Mouse (Mus musculus) midbrain, embryonic 16.5 days (tissue): ENCODE measurements around the gene Sh3pxd2a. TPM values are rescaled to one million over a fixed set of nuclear protein-coding genes. Genes with fewer than 3 reads are reported as not detected.

Experiments
- ATAC-seq: fragments of 200-750 bp; cut with Nextera tagmentation; 2 replicates; pipeline ENCODE4 v1.8.0; 2017; ENCODE audit warnings: moderate TSS enrichment
- H3K27ac ChIP-seq: fragments of 300-500 bp; sonication (generic); 2 replicates; pipeline ENCODE4 v1.5.1; 2014; ENCODE audit warnings: mild to moderate bottlenecking, low read length, mixed read lengths
- H3K27me3 ChIP-seq: fragments of 300-500 bp; sonication (generic); 2 replicates; pipeline ENCODE4 v1.6.1; 2014; ENCODE audit warnings: low read depth, low read length, mixed read lengths; ENCODE audit not compliant: control insufficient read depth, insufficient read depth
- H3K36me3 ChIP-seq: fragments of 300-500 bp; sonication (generic); 2 replicates; pipeline ENCODE4 v1.6.1; 2014; ENCODE audit warnings: mild to moderate bottlenecking, low read length, moderate library complexity, mixed read lengths; ENCODE audit not compliant: control insufficient read depth, insufficient read depth
- H3K4me1 ChIP-seq: fragments of 300-500 bp; sonication (generic); 2 replicates; pipeline ENCODE4 v1.6.1; 2014; ENCODE audit warnings: mild to moderate bottlenecking, low read length, mixed read lengths; ENCODE audit not compliant: control insufficient read depth, insufficient read depth
- H3K4me2 ChIP-seq: fragments of 300-500 bp; sonication (generic); 2 replicates; pipeline ENCODE4 v1.6.1; 2014; ENCODE audit warnings: mild to moderate bottlenecking, low read length, mixed read lengths
- H3K4me3 ChIP-seq: fragments of 300-500 bp; sonication (generic); 2 replicates; pipeline ENCODE4 v1.5.1; 2014; ENCODE audit warnings: low read depth, mild to moderate bottlenecking, low read length, moderate library complexity, mixed read lengths
- H3K9ac ChIP-seq: fragments of 300-500 bp; sonication (generic); 2 replicates; pipeline ENCODE4 v1.6.1; 2014; ENCODE audit warnings: low read depth, low read length, mixed read lengths
- H3K9me3 ChIP-seq: fragments of 300-500 bp; sonication (generic); replicated peaks from 2 replicates; pipeline ENCODE4 v1.6.1; 2014; ENCODE audit warnings: mild to moderate bottlenecking, low read length, mixed read lengths; ENCODE audit not compliant: control insufficient read depth, poor library complexity, severe bottlenecking
- WGBS: fragments of 180-500 bp; shearing (Covaris S2); extraction: QIAGEN DNeasy Blood & Tissue Kit; methylation state at CpG from one replicate; pipeline ENCODE4 v1.1.7; 2014; 5-methylcytosine and 5-hydroxymethylcytosine counted together
- polyA plus RNA-seq: library from polyadenylated mRNA; unstranded; fragments of >200 nt; fragmentation: Nextera tagmentation; extraction: Ambion mirVana; gene quantifications from 2 replicates; pipeline ENCODE4 v1.2.1, GENCODE M21; 2015

The Sh3pxd2a gene
- 1.5 and 1.8 TPM in 2 replicates for polyA plus RNA-seq

DNA sequence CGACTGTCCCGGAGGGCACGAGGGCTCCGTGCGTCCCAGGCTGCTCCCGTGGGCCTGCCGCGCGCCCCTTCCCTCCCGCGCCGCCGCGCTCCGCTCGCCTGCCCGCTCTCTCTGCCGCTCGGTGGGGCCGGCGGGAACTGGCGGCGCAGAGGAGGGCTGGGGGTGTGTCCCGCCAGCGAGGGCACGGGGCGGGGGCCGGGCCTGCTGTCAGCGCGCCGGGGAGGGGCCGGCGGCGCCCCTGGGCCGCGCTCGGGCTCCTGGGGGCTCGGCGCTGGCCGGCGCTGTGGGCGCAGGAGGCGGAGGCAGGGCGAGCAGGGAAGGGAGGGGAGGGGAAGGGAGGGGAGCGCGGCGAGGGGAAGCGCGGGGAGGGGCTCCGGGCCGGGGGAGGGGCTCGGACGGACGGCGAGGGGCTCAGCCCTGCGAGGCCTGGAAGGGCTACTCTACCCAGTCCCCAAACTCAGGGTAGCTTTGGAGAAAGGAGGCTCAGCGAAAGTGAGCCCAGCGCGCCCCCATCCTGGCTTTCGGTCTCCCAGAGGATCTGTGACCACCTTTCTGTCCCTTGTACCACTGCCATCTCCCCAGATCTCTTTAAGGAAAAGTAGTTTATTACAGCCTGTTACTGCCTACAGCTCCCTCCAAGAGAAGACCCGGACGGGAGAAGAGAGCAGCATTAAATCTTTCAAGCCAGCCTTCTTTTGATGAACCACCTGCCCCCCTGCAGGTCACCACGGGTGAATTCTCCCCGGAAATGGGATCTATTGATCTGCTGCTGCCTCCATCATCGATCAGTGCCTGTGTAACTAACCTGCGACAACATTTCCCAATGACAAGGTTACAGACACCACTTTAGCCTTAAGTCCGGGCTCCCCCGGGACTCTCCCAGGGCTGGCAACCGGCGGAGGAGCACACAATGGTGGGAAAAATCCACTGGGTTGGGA is at the start of gene Sh3pxd2a:
Gene Sh3pxd2a, minus strand, starts transcription at position 98 of the 938 bp plus-strand sequence.
- H3K9me3 ChIP-seq, result no peaks in the 10 kb centered on the region
- under 1% methylated on average over 49 of the region's 70 CpGs for WGBS

DNA sequence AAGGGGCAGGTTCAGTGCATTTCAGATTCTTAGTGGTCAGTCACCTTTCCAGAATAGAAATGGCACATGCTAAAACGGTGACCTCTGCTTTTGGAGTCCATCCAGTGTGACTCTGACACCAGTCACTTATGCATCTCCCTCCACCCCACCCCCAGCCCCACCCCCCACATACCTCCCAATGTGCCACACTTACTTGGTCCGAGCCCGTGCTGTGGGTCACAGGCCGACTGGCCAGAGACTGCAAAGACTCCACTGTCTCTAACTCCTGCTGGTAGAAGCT is 49.4 kb upstream of the Sh3pxd2a start:
- no peaks in the 10 kb centered on the region for H3K27me3 ChIP-seq
- WGBS, result 83% methylated on average over 4 of the region's 4 CpGs
- H3K36me3 ChIP-seq, result no peaks in the 10 kb centered on the region
- no peak overlapping the region for H3K4me2 ChIP-seq
- no peak overlapping the region for H3K4me3 ChIP-seq
- no peak overlapping the region for H3K9ac ChIP-seq
- H3K4me1 ChIP-seq, result peaks cover 5% of the 10 kb centered on the region
- no peak overlapping the region for H3K27ac ChIP-seq
- no peak for ATAC-seq
- no peaks in the 10 kb centered on the region for H3K9me3 ChIP-seq

More for the DNA sequence above, at the start of gene Sh3pxd2a:
- no peaks in the 10 kb centered on the region for H3K36me3 ChIP-seq
- 0 out of 2 replicates have a peak, but pooled peaks cover 3% of the 10 kb centered on the region for H3K27me3 ChIP-seq
- H3K9ac ChIP-seq, result peak within 1 kb of the TSS; percentile 88
- H3K27ac ChIP-seq, result peak within 1 kb of the TSS; percentile 73
- peaks cover 12% of the 10 kb centered on the region; the same call in 1 of the 2 replicates for H3K4me1 ChIP-seq
- H3K4me2 ChIP-seq, result peak within 1 kb of the TSS; percentile 75
- peak within 1 kb of the TSS; percentile 80 for H3K4me3 ChIP-seq
- peak; percentile 81 for ATAC-seq

DNA sequence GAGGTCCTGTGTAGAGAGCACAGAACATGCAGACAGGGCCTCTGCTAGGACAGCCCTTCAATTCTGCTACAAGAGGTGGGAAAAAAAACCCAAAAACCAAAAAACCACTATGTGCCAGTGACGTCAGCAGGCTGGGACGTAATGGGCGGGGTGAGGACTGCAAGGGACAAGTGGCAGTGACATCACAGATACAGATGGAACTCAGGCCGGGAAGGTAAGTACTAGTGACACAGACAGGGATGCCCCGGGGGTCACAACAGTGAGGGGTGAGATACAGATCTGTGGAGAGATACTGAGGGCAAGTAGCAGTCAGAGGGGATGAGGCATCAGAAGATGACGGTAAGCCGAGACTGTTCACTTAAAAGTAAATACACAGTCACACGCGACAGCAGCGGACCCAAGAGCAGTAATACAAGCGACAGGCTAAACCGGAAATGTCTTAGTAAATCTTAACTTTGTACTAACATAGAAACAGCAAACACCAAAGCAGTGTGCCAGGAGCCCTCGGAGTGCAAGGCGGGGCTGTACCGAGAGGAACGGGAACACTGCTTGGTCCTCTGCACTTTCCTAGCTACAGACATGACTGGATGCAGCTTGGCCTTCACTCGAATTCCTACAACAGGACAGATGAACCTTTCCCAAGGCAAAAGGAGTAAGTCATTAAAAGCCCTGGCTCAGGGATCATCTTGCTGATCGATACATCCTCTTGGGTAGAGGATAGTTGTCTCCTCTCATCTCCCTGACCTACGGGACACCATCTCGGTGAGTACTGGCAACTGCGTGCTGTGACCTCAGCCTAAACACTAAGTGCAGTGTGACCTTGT is 48.8 kb upstream of the Sh3pxd2a start:
- no peak overlapping the region for H3K4me3 ChIP-seq
- no peaks in the 10 kb centered on the region for H3K9me3 ChIP-seq
- no peaks in the 10 kb centered on the region for H3K36me3 ChIP-seq
- no peak overlapping the region for H3K9ac ChIP-seq
- no peaks in the 10 kb centered on the region for H3K27me3 ChIP-seq
- ATAC-seq, result no peak
- WGBS, result 87% methylated on average over 21 of the region's 21 CpGs
- no peak overlapping the region for H3K27ac ChIP-seq
- no peak overlapping the region for H3K4me2 ChIP-seq
- H3K4me1 ChIP-seq, result peaks cover 5% of the 10 kb centered on the region

DNA sequence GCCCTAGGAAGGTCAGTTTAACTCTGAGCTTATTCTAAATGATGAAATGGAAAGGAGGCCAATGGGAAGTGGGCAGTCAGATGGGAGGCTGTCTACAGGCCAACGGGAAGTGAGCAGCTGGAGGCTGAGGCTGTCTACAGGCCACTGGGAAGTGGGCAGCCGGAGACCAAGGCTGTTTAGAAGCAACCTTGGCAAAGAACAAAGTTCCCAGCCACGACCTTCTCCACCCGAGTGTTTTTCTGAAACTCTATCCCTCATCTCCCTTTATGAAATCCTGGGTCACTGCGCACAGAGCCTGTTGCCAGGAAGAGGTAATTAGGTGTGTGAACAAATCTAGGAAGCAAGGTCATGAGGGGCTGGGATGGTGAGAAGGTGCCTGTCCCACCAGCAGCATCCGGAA is 47.8 kb upstream of the Sh3pxd2a start:
- H3K36me3 ChIP-seq, result no peaks in the 10 kb centered on the region
- no peak overlapping the region for H3K27ac ChIP-seq
- 80% methylated on average over 6 of the region's 6 CpGs for WGBS
- H3K4me2 ChIP-seq, result no peak overlapping the region
- ATAC-seq, result no peak
- H3K4me1 ChIP-seq, result peaks cover 9% of the 10 kb centered on the region
- no peak overlapping the region for H3K4me3 ChIP-seq
- H3K27me3 ChIP-seq, result no peaks in the 10 kb centered on the region
- H3K9ac ChIP-seq, result no peak overlapping the region
- H3K9me3 ChIP-seq, result no peaks in the 10 kb centered on the region

DNA sequence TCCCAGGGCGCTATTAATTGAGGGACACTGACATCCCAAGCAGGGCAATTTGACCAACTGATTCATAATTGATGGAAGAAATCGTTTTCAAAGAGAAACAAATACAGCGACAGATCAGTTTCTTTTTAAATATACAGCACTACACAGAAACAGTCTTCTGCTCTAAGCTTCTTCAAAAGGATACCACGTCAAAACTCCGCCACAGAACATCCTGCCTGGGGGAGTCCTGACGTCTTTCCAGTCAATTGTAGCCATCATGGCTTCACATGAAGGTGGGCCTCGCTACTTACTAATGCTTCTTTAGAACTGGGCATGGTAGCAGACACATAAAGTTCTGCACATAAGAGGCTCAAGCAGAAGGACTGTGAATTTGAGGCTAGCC is 47.1 kb upstream of the Sh3pxd2a start:
- Histone ChIP-seq H3K4me2 (0 out of 2 replicates have a peak overlapping the region, but pooled peaks have one; percentile 20), H3K4me3 (no peak overlapping the region), H3K36me3 (no peaks in the 10 kb centered on the region), H3K27me3 (no peaks in the 10 kb centered on the region), H3K27ac (0 out of 2 replicates have a peak overlapping the region, but pooled peaks have one; percentile 9), H3K9ac (peak overlapping the region; percentile 53; the same call in 1 of the 2 replicates), H3K4me1 (peaks cover 9% of the 10 kb centered on the region), H3K9me3 (no peaks in the 10 kb centered on the region)
- no peak for ATAC-seq
- WGBS, result 46% methylated on average over 7 of the region's 7 CpGs

DNA sequence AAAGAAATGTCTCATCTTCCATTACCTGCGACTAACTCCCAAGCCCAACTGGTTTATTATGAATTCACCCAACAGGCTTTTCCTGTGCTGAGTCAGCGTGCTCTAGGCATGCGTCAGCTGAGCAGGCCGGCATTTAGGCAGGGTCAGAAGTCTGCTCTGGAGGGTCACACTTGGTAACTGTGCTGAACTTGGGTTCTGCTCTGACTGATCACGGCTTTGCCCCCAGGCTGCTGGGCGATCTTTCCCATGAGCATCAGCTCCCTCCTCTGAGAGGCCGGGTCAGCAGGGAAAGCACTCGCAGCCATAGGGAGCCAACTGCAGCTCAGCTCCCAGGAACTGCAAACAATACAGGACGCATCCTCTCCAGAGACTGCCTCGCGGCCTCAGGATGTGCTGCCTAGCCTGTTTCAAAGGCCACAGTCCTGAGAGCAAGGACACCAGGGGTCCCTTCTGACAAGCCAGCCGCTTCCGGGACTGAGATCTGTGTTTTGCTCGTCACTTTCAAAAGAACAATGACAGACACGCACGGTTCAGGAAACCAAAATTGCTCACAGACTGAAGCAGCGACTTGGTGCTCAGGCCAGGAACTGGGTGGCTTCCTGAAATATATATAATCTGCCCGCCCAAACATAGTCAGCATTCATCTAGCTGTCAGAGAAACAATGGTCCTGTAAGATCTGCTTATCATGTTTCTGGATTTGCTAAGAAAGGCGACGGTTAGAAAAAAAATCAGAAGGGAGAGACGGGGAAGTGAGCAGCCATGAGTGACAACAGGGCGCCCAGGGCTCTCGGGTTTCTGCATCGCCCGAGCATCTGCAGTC is 46.5 kb upstream of the Sh3pxd2a start:
- H3K9ac ChIP-seq, result peak overlapping the region; percentile 53; the same call in 1 of the 2 replicates
- WGBS, result 17% methylated on average over 25 of the region's 25 CpGs
- no peaks in the 10 kb centered on the region for H3K27me3 ChIP-seq
- H3K36me3 ChIP-seq, result no peaks in the 10 kb centered on the region
- peak overlapping the region; percentile 20 for H3K4me2 ChIP-seq
- peak overlapping the region; percentile 9 for H3K27ac ChIP-seq
- no peak overlapping the region for H3K4me3 ChIP-seq
- no peak for ATAC-seq
- H3K4me1 ChIP-seq, result peaks cover 9% of the 10 kb centered on the region
- no peaks in the 10 kb centered on the region for H3K9me3 ChIP-seq

GRCm38 (mm10) chr19:47510135-47510472 is 45.9 kb upstream of the Sh3pxd2a start:
- H3K4me3 ChIP-seq, result no peak overlapping the region
- no peaks in the 10 kb centered on the region for H3K27me3 ChIP-seq
- H3K4me1 ChIP-seq, result peaks cover 9% of the 10 kb centered on the region
- ATAC-seq, result no peak
- no peak overlapping the region for H3K4me2 ChIP-seq
- no peak overlapping the region for H3K9ac ChIP-seq
- H3K36me3 ChIP-seq, result no peaks in the 10 kb centered on the region
- WGBS, result 78% methylated on average over 7 of the region's 7 CpGs
- no peaks in the 10 kb centered on the region for H3K9me3 ChIP-seq
- peak overlapping the region; percentile 6; the same call in 1 of the 2 replicates for H3K27ac ChIP-seq

DNA sequence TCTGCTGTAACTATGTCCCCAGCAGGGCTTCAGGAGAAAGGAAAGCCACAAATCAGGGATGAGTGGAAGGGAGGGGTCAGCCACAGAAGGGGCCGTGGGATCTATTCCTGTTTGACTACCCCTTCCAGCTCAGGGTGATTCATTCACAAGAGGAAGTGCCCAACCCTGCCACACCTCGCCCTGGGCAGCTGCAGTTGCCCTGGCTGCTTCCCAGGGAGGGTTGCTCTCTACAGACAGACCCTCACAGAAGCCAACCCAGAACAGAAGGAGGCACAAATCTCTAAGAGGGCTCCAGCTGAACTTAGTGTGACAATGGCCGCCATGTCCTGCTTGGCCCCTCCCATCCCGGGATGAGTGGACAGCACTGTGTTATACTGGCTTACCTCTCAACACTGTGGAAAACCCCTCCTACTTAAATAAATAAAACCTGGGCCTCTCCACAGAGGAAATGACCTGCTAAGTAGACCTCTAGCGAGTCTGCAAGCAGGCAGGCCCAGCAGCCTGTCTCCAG is 44.6 kb upstream of the Sh3pxd2a start:
- Histone ChIP-seq H3K36me3 (no peaks in the 10 kb centered on the region), H3K9me3 (no peaks in the 10 kb centered on the region), H3K4me2 (no peak overlapping the region), H3K9ac (no peak overlapping the region), H3K4me1 (peaks cover 9% of the 10 kb centered on the region), H3K4me3 (no peak overlapping the region), H3K27me3 (no peaks in the 10 kb centered on the region), H3K27ac (no peak overlapping the region)
- no peak for ATAC-seq
- WGBS, result 78% methylated on average over 5 of the region's 5 CpGs
